Mouse (Mus musculus): ENCODE measurements around the gene Kdelc1. TPM values are rescaled to one million over a fixed set of nuclear protein-coding genes. Genes with fewer than 3 reads are reported as not detected.

Gene Kdelc1
- polyA plus RNA-seq (2015; fragmentation: Nextera tagmentation; extraction: Ambion mirVana), result 20.4 and 23.5 TPM in 2 replicates

GRCm38 (mm10) chr1:44118239-44119054 is at the start of gene Kdelc1, which contains the start of gene Bivm:
Kdelc1 (minus strand) TSS chr1:44118808.
Bivm (plus strand) TSS chr1:44118957.

GRCm38 (mm10) chr1:44147563-44148381 is 29.2 kb upstream of the Kdelc1 start, which contains the start of gene Ercc5:
Ercc5 (plus strand) TSS chr1:44147744.

GRCm38 (mm10) chr1:44102259-44102717 is 16.3 kb downstream of the Kdelc1 start, which contains the start of gene Tex30:
Tex30 (minus strand) TSS chr1:44102441.

GRCm38 (mm10) chr1:44061836-44062235 is 56.8 kb downstream of the Kdelc1 start, which contains the start of gene Gm8251:
Gm8251 (minus strand) TSS chr1:44061936.

Other genes starting within 250 kb of the Kdelc1 start
- 33.1 and 35.1 TPM in 2 replicates for gene Tpp2, start 185.2 kb downstream of the Kdelc1 start, polyA plus RNA-seq (2015; fragmentation: Nextera tagmentation; extraction: Ambion mirVana)
- gene Mettl21c, start 98.8 kb downstream of the Kdelc1 start, polyA plus RNA-seq (2015; fragmentation: Nextera tagmentation; extraction: Ambion mirVana), result 32.4 and 55.2 TPM in 2 replicates
- gene Gm8251, start 56.9 kb downstream of the Kdelc1 start, polyA plus RNA-seq (2015; fragmentation: Nextera tagmentation; extraction: Ambion mirVana), result not detected in 2 replicates
- 21.5 and 23.0 TPM in 2 replicates for gene Tex30, start 16.4 kb downstream of the Kdelc1 start, polyA plus RNA-seq (2015; fragmentation: Nextera tagmentation; extraction: Ambion mirVana)
- gene Bivm, start 149 bp upstream of the Kdelc1 start, polyA plus RNA-seq (2015; fragmentation: Nextera tagmentation; extraction: Ambion mirVana), result 6.0 and 6.6 TPM in 2 replicates
- 10.6 and 11.0 TPM in 2 replicates for gene Ercc5, start 28.9 kb upstream of the Kdelc1 start, polyA plus RNA-seq (2015; fragmentation: Nextera tagmentation; extraction: Ambion mirVana)
- gene Mettl21e, start 100.2 kb upstream of the Kdelc1 start, polyA plus RNA-seq (2015; fragmentation: Nextera tagmentation; extraction: Ambion mirVana), result 34.2 and 46.0 TPM in 2 replicates